35 mouse cellular contexts compared by ENCODE assay signal in the genomic region with DNA sequence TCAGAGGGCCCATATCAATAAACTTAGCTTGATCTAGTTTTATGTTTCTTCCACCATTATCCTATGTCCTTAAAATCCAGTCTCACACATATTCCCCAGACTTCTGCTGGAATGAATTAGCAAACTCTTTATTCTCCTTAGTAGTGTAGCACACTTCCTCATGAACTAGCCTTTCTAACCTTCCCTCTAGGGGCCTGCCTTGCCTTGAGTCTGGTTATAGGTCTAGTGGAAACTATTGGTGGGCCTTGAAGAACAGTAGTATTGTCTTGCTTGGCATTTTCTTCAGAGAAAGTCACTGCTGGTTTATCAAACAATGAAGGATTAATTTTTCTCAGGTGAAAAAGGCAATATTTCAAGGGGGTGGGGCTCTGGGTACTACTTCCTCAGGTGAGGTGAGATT.
"Had no signal": no experiment of that assay in that cellular context is flagged by ENCODE, and none has a peak within 500 bp of the region (broad histone marks: within the 10 kb centered on the region; RNA-seq: fewer than 3 reads in every experiment).

No protein-coding gene starts in this region.

- H3K9me3 ChIP-seq: heart, embryonic 10.5 days; heart, embryonic 12.5 days; heart, embryonic 13.5 days; heart, embryonic 15.5 days; hindbrain, embryonic 10.5 days; hindbrain, embryonic 12.5 days; hindbrain, embryonic 13.5 days; hindbrain, embryonic 15.5 days; intestine, embryonic 15.5 days; kidney, embryonic 15.5 days had no signal

- DNase-seq: heart, postnatal 10 days; heart, postnatal 14 days; heart, postnatal 36 days; heart, postnatal 4 days; kidney, adult 11 months; kidney, adult 18-20 months; kidney, adult 2 months; kidney, adult 8-10 months; kidney, adult 9 months; kidney, postnatal 10 days; kidney, postnatal 14 days; kidney, postnatal 25 days; kidney, postnatal 36 days; kidney, postnatal 4 days; layer of hippocampus, adult 9-11 months; layer of hippocampus, postnatal 36 days had no signal

- H3K4me1 ChIP-seq: hindbrain, embryonic 12.5 days had no signal

- H3K36me3 ChIP-seq: heart, embryonic 10.5 days; heart, embryonic 12.5 days; heart, embryonic 13.5 days; heart, embryonic 15.5 days; hindbrain, embryonic 10.5 days; hindbrain, embryonic 12.5 days; hindbrain, embryonic 13.5 days; hindbrain, embryonic 15.5 days; kidney, embryonic 15.5 days had no signal

- H3K9ac ChIP-seq: heart, embryonic 12.5 days; heart, embryonic 13.5 days; heart, embryonic 15.5 days; hindbrain, embryonic 12.5 days; hindbrain, embryonic 13.5 days; hindbrain, embryonic 14.5 days; hindbrain, embryonic 15.5 days; intestine, embryonic 15.5 days; kidney, embryonic 15.5 days had no signal

- H3K4me2 ChIP-seq: heart, embryonic 11.5 days; heart, embryonic 12.5 days; heart, embryonic 13.5 days; heart, embryonic 15.5 days; hindbrain, embryonic 12.5 days; hindbrain, embryonic 13.5 days; hindbrain, embryonic 14.5 days; hindbrain, embryonic 15.5 days; intestine, embryonic 15.5 days; kidney, embryonic 15.5 days had no signal

- H3K4me3 ChIP-seq: heart, embryonic 10.5 days; heart, embryonic 12.5 days; heart, embryonic 13.5 days; heart, embryonic 15.5 days; hindbrain, embryonic 10.5 days; hindbrain, embryonic 12.5 days; hindbrain, embryonic 13.5 days; hindbrain, embryonic 15.5 days; intestine, embryonic 15.5 days; kidney, embryonic 15.5 days; layer of hippocampus, adult 2 months had no signal

- H3K27ac ChIP-seq: heart, embryonic 10.5 days; heart, embryonic 13.5 days; heart, embryonic 15.5 days; hindbrain, embryonic 10.5 days; hindbrain, embryonic 12.5 days; hindbrain, embryonic 13.5 days; hindbrain, embryonic 14.5 days; hindbrain, embryonic 15.5 days; hindbrain, postnatal 0 days; intestine, embryonic 15.5 days; kidney, embryonic 15.5 days; kidney, postnatal 0 days; layer of hippocampus, adult 2 months had no signal

- H3K27me3 ChIP-seq: heart, embryonic 15.5 days; intestine, embryonic 15.5 days had no signal

- ATAC-seq: hindbrain, embryonic 16.5 days; hindbrain, postnatal 0 days; inflammation-experienced regulatory T-cells, adult 6 months; intestine, embryonic 15.5 days; intestine, embryonic 16.5 days; intestine, postnatal 0 days had no signal
